Mouse (Mus musculus): Measurements from ENCODE around the gene Plcb4.

Plcb4 gene

GRCm38 (mm10) chr2:135712331-135712730, 53.5 kb downstream of the Plcb4 start:
- intact Hi-C loops (cut with DNase I) = no loop called here

GRCm38 (mm10) chr2:135712921-135713320, 54.1 kb downstream of the Plcb4 start:
- intact Hi-C loops (cut with DNase I) = no loop called here

GRCm38 (mm10) chr2:135716180-135716579, 57.4 kb downstream of the Plcb4 start:
- intact Hi-C loops (cut with DNase I) = no loop called here

GRCm38 (mm10) chr2:135717232-135718134, 58.7 kb downstream of the Plcb4 start:
- intact Hi-C loops (cut with DNase I) = no loop called here

GRCm38 (mm10) chr2:135722109-135722508, 63.3 kb downstream of the Plcb4 start:
- intact Hi-C loops (cut with DNase I) = no loop called here

GRCm38 (mm10) chr2:135723387-135723786, 64.6 kb downstream of the Plcb4 start:
- intact Hi-C loops (cut with DNase I) = no loop called here

GRCm38 (mm10) chr2:135724489-135724888, 65.7 kb downstream of the Plcb4 start:
- intact Hi-C loops (cut with DNase I) = no loop called here

GRCm38 (mm10) chr2:135725362-135725761, 66.6 kb downstream of the Plcb4 start:
- intact Hi-C loops (cut with DNase I) = no loop called here

- intact Hi-C loops (cut with DNase I) = no loop called here
Measured at GRCm38 (mm10) chr2:135727088-135727487, 68.3 kb downstream of the Plcb4 start.

GRCm38 (mm10) chr2:135727925-135728324, 69.1 kb downstream of the Plcb4 start:
- intact Hi-C loops (cut with DNase I) = no loop called here

- intact Hi-C loops (cut with DNase I) = loop anchor here (10.0 kb wide), 1 partner anchor 193 kb away; no protein-coding TSS in a partner anchor
Measured at GRCm38 (mm10) chr2:135731591-135731990, 72.8 kb downstream of the Plcb4 start.

GRCm38 (mm10) chr2:135732651-135733050, 73.8 kb downstream of the Plcb4 start:
- intact Hi-C loops (cut with DNase I) = loop anchor here (10.0 kb wide), 1 partner anchor 192 kb away; no protein-coding TSS in a partner anchor

- intact Hi-C loops (cut with DNase I) = loop anchor here (10.0 kb wide), 1 partner anchor 191 kb away; no protein-coding TSS in a partner anchor
Measured at GRCm38 (mm10) chr2:135733926-135734510, 75.2 kb downstream of the Plcb4 start.

GRCm38 (mm10) chr2:135737506-135737905, 78.7 kb downstream of the Plcb4 start:
- intact Hi-C loops (cut with DNase I) = loop anchor here (10.0 kb wide), 1 partner anchor 187 kb away; no protein-coding TSS in a partner anchor

- intact Hi-C loops (cut with DNase I) = loop anchor here (10.0 kb wide), 1 partner anchor 187 kb away; no protein-coding TSS in a partner anchor
Measured at GRCm38 (mm10) chr2:135738022-135738780, 79.4 kb downstream of the Plcb4 start.

GRCm38 (mm10) chr2:135738950-135739349, 80.1 kb downstream of the Plcb4 start:
- intact Hi-C loops (cut with DNase I) = loop anchor here (10.0 kb wide), 1 partner anchor 186 kb away; no protein-coding TSS in a partner anchor

- intact Hi-C loops (cut with DNase I) = loop anchor here (10.0 kb wide), 1 partner anchor 308 kb away; no protein-coding TSS in a partner anchor
Measured at GRCm38 (mm10) chr2:135742954-135743700, 84.3 kb downstream of the Plcb4 start.

- intact Hi-C loops (cut with DNase I) = loop anchor here (10.0 kb wide), 1 partner anchor 310 kb away; no protein-coding TSS in a partner anchor
Measured at GRCm38 (mm10) chr2:135744711-135745110, 85.9 kb downstream of the Plcb4 start.

GRCm38 (mm10) chr2:135745126-135745525, 86.3 kb downstream of the Plcb4 start:
- intact Hi-C loops (cut with DNase I) = loop anchor here (10.0 kb wide), 1 partner anchor 310 kb away; no protein-coding TSS in a partner anchor

GRCm38 (mm10) chr2:135748441-135748840, 89.6 kb downstream of the Plcb4 start:
- intact Hi-C loops (cut with DNase I) = loop anchor here (10.0 kb wide), 1 partner anchor 314 kb away; no protein-coding TSS in a partner anchor

Data from adrenal gland (tissue).